Mouse (Mus musculus) bone marrow macrophage, adult 2 months (primary cell): ENCODE measurements around the gene Hist1h4b. TPM values are rescaled to one million over a fixed set of nuclear protein-coding genes. Genes with fewer than 3 reads are reported as not detected.

Source experiments
- H3K27ac ChIP-seq: 2 replicates; pipeline ENCODE4 v1.5.1; 2012; ENCODE audit warnings: low read depth, low read length; ENCODE audit not compliant: insufficient read depth
- H3K4me1 ChIP-seq: 2 replicates; pipeline ENCODE4 v1.6.1; 2012; ENCODE audit warnings: low read length; ENCODE audit not compliant: control insufficient read depth, insufficient read depth
- H3K4me3 ChIP-seq: 2 replicates; pipeline ENCODE4 v1.5.1; 2012; ENCODE audit warnings: mild to moderate bottlenecking, low read length, moderate library complexity; ENCODE audit not compliant: insufficient read depth
- CTCF ChIP-seq: IDR thresholded peaks from 2 replicates; pipeline ENCODE4 v1.5.1; 2012; ENCODE audit warnings: low read depth, mild to moderate bottlenecking, low read length, moderate library complexity
- POLR2A ChIP-seq: IDR thresholded peaks from 2 replicates; pipeline ENCODE4 v1.6.1; 2012; ENCODE audit warnings: mild to moderate bottlenecking, low read depth, low read length, borderline replicate concordance
- polyA plus RNA-seq: library from polyadenylated mRNA; stranded (reverse); fragments of >200 nt; gene quantifications from 2 replicates; pipeline ENCODE4 v1.2.4, GENCODE M21; 2012; ENCODE audit not compliant: missing spikeins, insufficient read depth, insufficient read length

Hist1h4b gene
- polyA plus RNA-seq, 1 experiment, result 5.1 TPM

DNA sequence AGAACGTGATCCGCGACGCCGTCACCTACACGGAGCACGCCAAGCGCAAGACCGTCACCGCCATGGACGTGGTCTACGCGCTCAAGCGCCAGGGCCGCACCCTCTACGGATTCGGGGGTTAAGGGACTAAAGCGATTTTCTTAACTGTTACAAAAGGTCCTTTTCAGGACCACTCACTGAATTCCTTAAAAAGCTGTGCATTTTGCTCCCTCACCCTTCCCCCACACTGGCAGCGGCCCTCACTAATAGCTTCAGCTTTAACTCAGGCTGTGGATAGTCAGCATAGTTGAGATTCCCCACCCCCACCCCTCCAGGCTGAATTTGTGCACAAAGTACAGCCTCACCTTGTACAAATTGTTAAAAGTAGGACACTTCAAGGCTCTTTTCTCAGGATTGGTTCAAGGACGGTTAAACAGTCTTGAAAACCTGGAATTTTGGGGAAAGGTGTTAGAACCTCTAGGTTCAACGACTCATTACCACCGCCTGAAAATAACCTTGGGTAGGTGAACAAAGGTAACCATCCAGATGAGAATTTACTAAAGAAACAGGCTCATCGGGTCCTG is 479 bp downstream of the Hist1h4b start:
- H3K4me1 ChIP-seq, result peaks cover 14% of the 10 kb centered on the region
- peak overlapping the region; percentile 57 for H3K27ac ChIP-seq
- TF ChIP-seq POLR2A, result no peak
- TF ChIP-seq CTCF, result no peak
- H3K4me3 ChIP-seq, result peak overlapping the region; percentile 48

DNA sequence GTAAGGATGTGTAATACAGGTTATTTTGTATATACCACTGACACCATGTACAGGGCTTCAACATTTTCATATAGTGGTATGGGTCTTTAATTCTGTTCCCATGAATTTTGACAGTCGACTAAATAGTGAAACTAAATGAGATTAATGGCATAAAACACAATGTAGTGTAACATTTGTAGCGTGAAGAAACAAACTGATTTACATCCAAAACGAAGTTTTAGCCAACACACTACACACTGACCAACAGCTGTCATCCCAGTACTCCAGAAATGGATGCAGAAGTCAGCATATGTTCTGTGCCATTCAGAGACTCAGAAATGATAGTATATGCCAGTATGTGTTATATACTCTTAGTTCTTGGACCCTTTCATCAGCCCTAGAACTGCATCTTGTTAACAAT is 1.1 kb downstream of the Hist1h4b start:
- H3K4me3 ChIP-seq, result no peak overlapping the region
- TF ChIP-seq CTCF (no peak), POLR2A (no peak)
- H3K4me1 ChIP-seq, result peaks cover 17% of the 10 kb centered on the region
- no peak overlapping the region for H3K27ac ChIP-seq

DNA sequence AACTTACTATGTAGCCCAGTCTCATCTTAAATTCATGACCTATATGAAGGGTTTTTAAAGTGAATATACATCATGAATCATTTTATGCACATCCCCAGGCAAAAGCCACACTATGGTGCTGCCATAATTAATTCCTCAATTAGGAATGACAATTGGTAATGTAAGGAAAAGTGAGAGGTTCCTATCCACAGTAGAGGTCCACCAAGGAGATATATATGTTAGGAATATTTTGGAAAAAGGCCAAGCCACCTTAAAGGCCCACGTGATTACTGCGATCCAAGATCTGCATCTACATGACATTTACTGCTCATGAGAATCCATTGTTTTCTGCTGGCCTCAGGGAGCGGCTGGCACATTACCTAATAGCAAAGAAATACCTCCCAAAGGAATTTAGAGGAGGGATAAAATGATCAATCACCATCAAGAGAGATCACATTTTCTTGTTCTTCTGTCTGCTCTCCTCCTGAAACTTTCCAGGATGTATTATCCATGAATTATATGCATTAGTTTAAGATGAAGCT is 2.5 kb downstream of the Hist1h4b start:
- H3K4me3 ChIP-seq, result no peak overlapping the region
- no peak for TF ChIP-seq POLR2A
- TF ChIP-seq CTCF, result no peak
- no peak overlapping the region for H3K27ac ChIP-seq
- peaks cover 25% of the 10 kb centered on the region for H3K4me1 ChIP-seq

DNA sequence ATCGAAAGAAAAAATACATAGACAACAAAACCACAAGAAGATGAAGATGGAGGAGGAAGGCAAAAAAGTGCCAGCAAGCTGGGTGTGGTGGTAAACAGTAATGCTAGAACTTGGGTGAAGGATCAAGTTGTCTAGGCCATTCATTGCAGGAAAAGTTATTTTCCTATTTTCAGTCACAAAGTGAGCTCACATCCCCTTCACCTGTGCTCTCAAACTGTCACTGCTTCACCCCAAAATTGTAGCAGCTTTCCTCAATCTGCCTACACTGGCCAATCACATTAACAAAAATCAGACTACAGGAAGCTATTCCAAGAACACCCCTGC is 3.1 kb downstream of the Hist1h4b start:
- TF ChIP-seq POLR2A, result no peak
- TF ChIP-seq CTCF, result no peak
- Histone ChIP-seq H3K4me1 (peaks cover 29% of the 10 kb centered on the region), H3K4me3 (peak overlapping the region; percentile 58; the same call in 1 of the 2 replicates), H3K27ac (peak overlapping the region; percentile 40)

DNA sequence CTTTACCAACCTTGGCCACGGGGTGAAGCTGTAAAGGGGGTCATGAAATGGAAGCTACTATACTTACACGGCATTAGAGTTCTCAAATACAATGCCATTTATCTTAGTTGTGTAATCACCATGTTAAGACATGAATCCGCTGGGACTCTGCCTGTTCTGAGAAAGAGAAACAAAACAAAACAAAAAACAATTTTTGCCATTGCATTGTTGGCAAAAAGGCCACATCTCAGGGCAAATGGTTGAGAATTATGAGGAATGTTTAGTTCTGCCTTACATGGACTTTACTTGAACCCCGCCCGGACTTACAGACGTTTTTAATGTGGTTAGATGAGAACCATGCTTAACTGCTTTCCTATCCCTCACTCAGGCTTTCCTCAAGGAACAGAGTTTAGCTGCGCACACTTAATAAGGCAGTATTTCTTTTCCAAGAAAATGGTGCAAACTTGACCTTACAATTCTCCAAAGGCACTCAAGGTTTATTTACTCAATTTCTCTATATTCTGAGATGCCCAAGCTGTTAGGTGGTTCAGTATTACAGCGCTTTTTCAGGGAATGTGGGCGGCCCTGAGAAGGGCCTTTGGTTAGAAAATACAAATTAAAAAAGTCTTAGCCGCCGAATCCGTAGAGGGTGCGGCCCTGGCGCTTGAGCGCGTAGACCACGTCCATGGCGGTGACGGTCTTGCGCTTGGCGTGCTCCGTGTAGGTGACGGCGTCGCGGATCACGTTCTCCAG is 3.6 kb downstream of the Hist1h4b start:
- H3K27ac ChIP-seq, result peak overlapping the region; percentile 40
- peak overlapping the region; percentile 58 for H3K4me3 ChIP-seq
- TF ChIP-seq POLR2A, result no peak
- no peak for TF ChIP-seq CTCF
- peaks cover 25% of the 10 kb centered on the region for H3K4me1 ChIP-seq

DNA sequence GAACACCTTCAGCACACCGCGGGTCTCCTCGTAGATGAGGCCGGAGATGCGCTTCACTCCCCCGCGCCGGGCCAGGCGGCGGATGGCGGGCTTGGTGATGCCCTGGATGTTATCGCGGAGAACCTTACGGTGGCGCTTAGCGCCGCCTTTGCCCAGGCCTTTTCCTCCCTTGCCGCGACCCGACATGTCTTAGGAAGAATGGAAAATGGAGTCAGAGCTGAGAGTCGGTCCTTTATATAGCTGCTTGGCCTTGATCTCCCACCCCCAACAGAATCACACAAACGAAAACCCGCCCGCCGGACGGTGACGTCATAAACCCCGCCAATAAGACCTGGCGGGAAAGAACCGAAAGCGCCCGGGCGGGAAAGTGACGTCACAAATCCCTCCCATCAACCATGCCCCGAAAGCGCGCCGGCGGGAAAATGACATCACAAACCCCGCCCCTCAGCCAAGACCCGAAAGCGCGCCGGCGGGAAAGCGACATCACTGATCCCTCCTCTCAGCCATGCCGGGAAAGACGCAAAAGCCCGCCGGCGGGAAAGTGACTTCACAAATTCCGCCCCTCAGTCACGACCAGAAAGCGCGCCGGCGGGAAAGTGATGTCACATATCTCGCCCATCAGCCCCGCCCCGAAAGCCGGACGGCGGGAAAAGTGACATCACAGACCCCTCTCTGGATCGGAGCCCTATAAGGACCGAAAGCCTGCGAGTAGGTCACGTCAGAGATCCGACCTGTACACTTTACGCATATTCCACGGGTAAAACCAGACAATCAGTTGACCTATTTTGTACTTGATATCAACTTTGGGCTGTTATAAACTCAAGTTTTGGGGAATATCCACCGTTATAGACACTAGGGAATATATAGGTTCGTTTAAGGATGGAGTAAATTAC is 4.4 kb downstream of the Hist1h4b start, which contains the start of gene Hist1h4a:
Hist1h4a (minus strand) TSS at position 259 of the 893 bp plus-strand sequence.
- H3K27ac ChIP-seq, result peak within 1 kb of the TSS; percentile 72
- peak within 1 kb of the TSS; percentile 58 for H3K4me3 ChIP-seq
- H3K4me1 ChIP-seq, result peaks cover 22% of the 10 kb centered on the region
- TF ChIP-seq CTCF (no peak), POLR2A (0 out of 2 replicates have a peak, but pooled peaks have one; percentile 54)

DNA sequence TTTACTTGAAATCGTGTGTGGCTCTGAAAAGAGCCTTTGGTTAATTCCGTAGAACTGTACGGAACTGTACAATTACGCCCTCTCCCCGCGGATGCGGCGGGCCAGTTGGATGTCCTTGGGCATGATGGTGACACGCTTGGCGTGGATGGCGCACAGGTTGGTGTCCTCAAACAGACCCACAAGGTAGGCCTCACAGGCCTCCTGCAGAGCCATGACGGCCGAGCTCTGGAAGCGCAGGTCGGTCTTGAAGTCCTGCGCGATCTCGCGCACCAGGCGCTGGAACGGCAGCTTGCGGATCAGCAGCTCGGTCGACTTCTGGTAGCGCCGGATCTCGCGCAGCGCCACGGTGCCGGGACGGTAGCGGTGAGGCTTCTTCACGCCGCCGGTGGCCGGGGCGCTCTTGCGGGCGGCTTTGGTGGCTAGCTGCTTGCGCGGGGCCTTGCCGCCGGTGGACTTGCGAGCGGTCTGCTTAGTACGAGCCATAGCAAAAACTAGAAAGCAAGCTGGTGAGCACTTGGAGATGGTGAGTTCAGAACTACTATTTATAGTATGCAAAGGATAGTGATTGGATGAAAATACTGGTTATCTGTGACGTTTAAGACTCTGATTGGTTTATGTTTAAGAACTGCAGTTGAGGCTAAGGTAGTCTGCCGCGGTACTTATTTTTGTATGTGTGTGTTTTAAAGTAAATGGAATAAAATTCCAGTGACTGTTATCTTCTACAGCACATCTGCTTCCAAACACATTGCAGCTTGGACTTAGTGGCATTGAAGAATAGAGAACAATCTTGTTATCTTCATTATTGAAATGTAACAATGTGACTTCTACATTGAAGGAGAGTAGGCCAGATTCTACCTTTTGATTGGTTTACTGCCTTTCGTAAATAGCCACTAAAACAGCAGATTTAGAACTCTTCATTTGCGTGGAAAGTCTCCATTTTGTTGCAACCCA is 5.3 kb downstream of the Hist1h4b start, which contains the start of gene Hist1h3a:
Hist1h3a (minus strand) TSS at position 516 of the 951 bp plus-strand sequence.
- peak within 1 kb of the TSS; percentile 59 for H3K4me3 ChIP-seq
- H3K27ac ChIP-seq, result peak within 1 kb of the TSS; percentile 72
- H3K4me1 ChIP-seq, result peaks cover 22% of the 10 kb centered on the region

DNA sequence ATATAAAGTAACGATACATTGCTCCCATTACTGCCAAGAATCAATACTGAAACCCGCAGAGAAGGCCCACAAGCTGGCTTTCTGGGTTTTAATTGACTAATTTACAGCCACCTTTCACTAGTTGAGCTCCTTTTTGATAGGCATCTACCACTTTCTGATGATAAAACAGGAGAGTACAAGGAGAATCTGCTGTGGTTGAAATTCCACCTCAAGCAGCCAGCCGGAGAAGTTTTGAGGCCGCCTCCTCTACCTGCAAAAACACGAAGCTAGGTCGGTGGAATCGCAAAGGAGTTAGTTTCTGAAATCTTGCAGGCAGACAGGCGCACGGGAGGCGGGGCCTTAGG is 6.4 kb downstream of the Hist1h4b start:
- Histone ChIP-seq H3K4me3 (peak overlapping the region; percentile 59), H3K27ac (peak overlapping the region; percentile 72), H3K4me1 (peaks cover 22% of the 10 kb centered on the region)
- TF ChIP-seq POLR2A, result no peak
- TF ChIP-seq CTCF, result no peak
